In the genomic region with DNA sequence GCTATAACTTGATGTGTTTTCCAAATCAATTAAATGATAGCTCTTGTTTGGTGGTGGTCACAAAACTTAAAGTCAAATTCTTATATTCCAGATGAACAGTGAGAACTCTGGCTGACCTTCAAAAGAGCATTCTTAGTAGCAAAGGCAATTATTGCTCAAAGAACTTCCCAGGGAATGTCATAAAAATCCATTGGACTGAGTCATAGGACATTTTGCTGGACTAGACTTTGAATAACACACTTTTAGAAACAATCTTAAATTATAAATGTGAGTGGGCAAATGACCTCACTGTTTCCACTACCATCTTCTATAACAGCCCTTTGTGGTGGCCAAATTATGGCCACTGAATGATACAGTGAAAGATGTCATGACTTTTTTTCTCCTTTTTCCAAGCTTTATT, we compare ENCODE assay signal across 15 mouse cellular contexts.
"Had no signal": no experiment of that assay in that cellular context is flagged by ENCODE, and none has a peak within 500 bp of the region (broad histone marks: within the 10 kb centered on the region; RNA-seq: fewer than 3 reads in every experiment).

No protein-coding gene starts in this region.

- H3K9me3 ChIP-seq: midbrain, embryonic 13.5 days; neural tube, embryonic 15.5 days; stomach, embryonic 15.5 days had no signal

- H3K4me2 ChIP-seq: limb, embryonic 13.5 days; midbrain, embryonic 13.5 days; neural tube, embryonic 15.5 days; stomach, embryonic 15.5 days had no signal

- H3K36me3 ChIP-seq: limb, embryonic 13.5 days; midbrain, embryonic 13.5 days; neural tube, embryonic 15.5 days; stomach, embryonic 15.5 days had no signal

- H3K27ac ChIP-seq: limb, embryonic 13.5 days; liver, embryonic 14.5 days; midbrain, embryonic 13.5 days; neural tube, embryonic 15.5 days; stomach, embryonic 15.5 days had no signal

- H3K9ac ChIP-seq: limb, embryonic 13.5 days; liver, embryonic 14.5 days; midbrain, embryonic 13.5 days; neural tube, embryonic 15.5 days; stomach, embryonic 15.5 days had no signal

- H3K4me1 ChIP-seq: limb, embryonic 13.5 days; midbrain, embryonic 13.5 days; neural tube, embryonic 15.5 days; stomach, embryonic 15.5 days had no signal

- H3K27me3 ChIP-seq: limb, embryonic 13.5 days; midbrain, embryonic 13.5 days; neural tube, embryonic 15.5 days; stomach, embryonic 15.5 days had no signal

- DNase-seq: kidney, adult 18-20 months; kidney, postnatal 25 days; layer of hippocampus, adult 9-11 months; left cerebral cortex, postnatal 4 days; lung, adult 18-20 months; right cerebral cortex, adult 18-20 months; right cerebral cortex, postnatal 25 days; spleen, adult 18-20 months; thymus, adult 2 months; thymus, postnatal 25 days had no signal

- ATAC-seq: midbrain, embryonic 13.5 days had no signal

- H3K4me3 ChIP-seq: limb, embryonic 13.5 days; midbrain, embryonic 13.5 days; neural tube, embryonic 15.5 days; stomach, embryonic 15.5 days had no signal
